Mouse (Mus musculus) embryonic fibroblast, embryonic 13.5 days (primary cell): ENCODE data around the gene Padi1.

Experiments used
- CTCF ChIP-seq: IDR thresholded peaks from 2 replicates; pipeline ENCODE4 v1.5.1; 2011; ENCODE audit warnings: mild to moderate bottlenecking, control low read depth, low read length, moderate library complexity, borderline replicate concordance; ENCODE audit not compliant: insufficient read depth
- POLR2A ChIP-seq: IDR thresholded peaks from 2 replicates; pipeline ENCODE4 v1.6.1; 2011; ENCODE audit warnings: low read depth, mild to moderate bottlenecking, control low read depth, low read length, moderate library complexity

DNA sequence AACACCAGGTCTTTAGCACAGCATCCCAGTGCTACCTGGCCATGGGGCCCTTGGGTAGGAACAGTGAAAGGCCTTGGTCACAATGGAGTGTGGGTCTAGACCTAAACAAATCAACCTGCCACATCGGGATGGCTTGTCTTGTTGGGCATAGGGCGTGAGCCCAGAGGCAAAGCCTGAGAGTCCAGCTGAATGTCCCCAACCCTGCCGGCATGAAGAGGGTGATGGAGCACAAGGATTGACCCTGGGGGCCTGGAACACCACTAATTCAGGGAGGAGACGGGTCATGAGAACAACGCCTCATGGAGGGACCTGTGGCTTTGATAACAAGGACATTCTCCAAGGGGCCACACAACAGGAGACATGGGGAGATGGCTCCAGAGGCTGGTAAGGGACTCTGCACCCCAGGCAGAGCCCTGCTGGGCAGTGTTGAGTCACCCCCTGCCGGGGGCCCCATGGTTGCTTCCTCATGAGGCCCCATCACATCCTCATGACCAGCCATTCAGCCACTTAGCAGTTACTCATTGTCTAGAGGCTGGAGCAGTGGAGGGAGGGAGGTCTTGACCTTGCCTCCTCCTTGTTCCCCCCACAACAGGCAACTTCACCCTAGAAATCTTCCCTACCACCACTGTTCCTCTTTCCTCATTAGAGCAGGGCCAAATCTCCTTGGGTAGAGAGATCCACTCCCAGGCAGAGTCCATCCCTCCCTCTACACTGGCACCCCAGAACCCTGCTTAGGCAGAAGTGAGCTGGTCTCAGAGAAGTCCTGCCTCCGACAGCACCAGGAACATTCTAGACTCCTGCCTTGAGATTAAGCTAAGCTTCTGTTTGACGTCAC, 26.5 kb upstream of the Padi1 start:
- no peak for TF ChIP-seq POLR2A
- TF ChIP-seq CTCF = no peak
